Mouse (Mus musculus): ENCODE measurements around the gene Zbtb3. TPM values are rescaled to one million over a fixed set of nuclear protein-coding genes. Genes with fewer than 3 reads are reported as not detected.

Zbtb3 gene
- total and polyA plus RNA-seq, 3 experiments: 1.2 to 2.5 (median 2.2) TPM

- TF ChIP-seq CHD1 (IDR thresholded peaks at IDR 0.05; ENCODE audit: low read depth, low read length) (no peak), CHD2 (IDR thresholded peaks at IDR 0.05; ENCODE audit: low read length) (peak; percentile 65; the same call in 1 of the 2 replicates), MAFK (IDR thresholded peaks at IDR 0.05; ENCODE audit: insufficient replicate concordance, low read length) (no peak), ETS1 (conservative IDR thresholded peaks at IDR 0.05; ENCODE audit: low read depth, low read length) (peak; percentile 99), POLR2A (IDR thresholded peaks at IDR 0.05; ENCODE audit: low read depth, low read length) (peak; percentile 95), SIN3A (IDR thresholded peaks at IDR 0.05; ENCODE audit: low read length) (peak; percentile 94), ZNF384 (IDR thresholded peaks at IDR 0.05; ENCODE audit: low read depth, low read length) (no peak), SMC3 (IDR thresholded peaks at IDR 0.05; ENCODE audit: low read depth, low read length) (no peak), USF2 (conservative IDR thresholded peaks at IDR 0.05; ENCODE audit: low read depth, low read length) (0 out of 2 replicates have a peak, but pooled peaks have one; percentile 8), TBP (conservative IDR thresholded peaks at IDR 0.05; ENCODE audit: low read depth, low read length) (peak; percentile 97), CTCF (conservative IDR thresholded peaks at IDR 0.05 in 1 of 2, IDR thresholded peaks at IDR 0.05 in 1 of 2; ENCODE audit: low read depth in 2 of 2, low read length in 2 of 2) (no peak), HCFC1 (IDR thresholded peaks at IDR 0.05; ENCODE audit: low read depth, low read length) (peak; percentile 81), MEF2A (IDR thresholded peaks at IDR 0.05; ENCODE audit: borderline replicate concordance, low read depth, low read length) (peak; percentile 93)
Measured at GRCm38 (mm10) chr19:8798264-8798946, 4.0 kb upstream of the Zbtb3 start, which contains the start of gene Polr2g (continued).

GRCm38 (mm10) chr19:8798947-8799315 is 3.4 kb upstream of the Zbtb3 start:
- peaks cover 16 to 30% of the 10 kb centered on the region in 2 experiments for H3K36me3 ChIP-seq (replicated peaks in 1 of 2; ENCODE audit: control insufficient read depth in 1 of 2, insufficient read depth in 1 of 2, low read length in 1 of 2)
- H3K4me1 ChIP-seq (ENCODE audit: control insufficient read depth in 1 of 2, insufficient read depth in 2 of 2): peaks cover 7 to 26% of the 10 kb centered on the region in 2 experiments
- H3K9me3 ChIP-seq (replicated peaks; ENCODE audit: low read length): peaks cover 5% of the 10 kb centered on the region
- peaks cover 32% of the 10 kb centered on the region for H3K79me2 ChIP-seq (replicated peaks; ENCODE audit: control insufficient read depth, extremely low read depth, insufficient read depth, poor library complexity, severe bottlenecking)
- no peak for DNase-seq (ENCODE audit: extremely low read depth)
- H3K4me3 ChIP-seq (replicated peaks in 1 of 3; ENCODE audit: low read depth in 2 of 3, low read length in 2 of 3, poor library complexity in 1 of 3): peak overlapping the region in 1 of 3 experiments; percentile 37
- peak overlapping the region; percentile 23; the same call in 1 of the 2 replicates for H3K4me2 ChIP-seq (ENCODE audit: insufficient read depth, low read depth, poor library complexity, severe bottlenecking)
- no peak overlapping the region for H3K9ac ChIP-seq (ENCODE audit: insufficient read depth, low read depth)
- dilution Hi-C loops (cut with MboI; ENCODE audit: extremely low pct_ligation_motif_present, extremely low pct_unique_long_range_greater_than_20kb, low sequenced_read_pairs): no loop called here
- no peaks in the 10 kb centered on the region for H3K27me3 ChIP-seq (replicated peaks)
- peak overlapping the region; percentile 54 for H3K27ac ChIP-seq (ENCODE audit: insufficient read depth, low read depth)
- 0 out of 2 replicates have a peak, but pooled peaks have one; percentile 4 for TF ChIP-seq JUND (conservative IDR thresholded peaks at IDR 0.05; ENCODE audit: low read depth, low read length)
- TF ChIP-seq POLR2A (IDR thresholded peaks at IDR 0.05; ENCODE audit: low read depth, low read length): no peak
- no peak for TF ChIP-seq ZMIZ1 (IDR thresholded peaks at IDR 0.05; ENCODE audit: low read depth, low read length)
- TF ChIP-seq SIN3A (IDR thresholded peaks at IDR 0.05; ENCODE audit: low read length): no peak
- TF ChIP-seq MAFK (IDR thresholded peaks at IDR 0.05; ENCODE audit: insufficient replicate concordance, low read length): no peak
- TF ChIP-seq MYC (IDR thresholded peaks at IDR 0.05; ENCODE audit: low read depth, low read length): peak; percentile 4; the same call in 1 of the 2 replicates
- no peak for TF ChIP-seq UBTF (IDR thresholded peaks at IDR 0.05; ENCODE audit: low read depth, low read length)
- TF ChIP-seq SMC3 (IDR thresholded peaks at IDR 0.05; ENCODE audit: low read depth, low read length): no peak
- no peak for TF ChIP-seq USF2 (conservative IDR thresholded peaks at IDR 0.05; ENCODE audit: low read depth, low read length)
- TF ChIP-seq RCOR1 (conservative IDR thresholded peaks at IDR 0.05; ENCODE audit: low read depth, low read length): no peak
- TF ChIP-seq KAT2A (IDR thresholded peaks at IDR 0.05; ENCODE audit: insufficient replicate concordance, low read length): no peak
- TF ChIP-seq MAZ (IDR thresholded peaks at IDR 0.05; ENCODE audit: low read depth, low read length): no peak
- peak; percentile 34; the same call in 1 of the 2 replicates for TF ChIP-seq ZNF384 (IDR thresholded peaks at IDR 0.05; ENCODE audit: low read depth, low read length)
- TF ChIP-seq MXI1 (IDR thresholded peaks at IDR 0.05; ENCODE audit: low read depth, low read length): no peak
- TF ChIP-seq NRF1 (IDR thresholded peaks at IDR 0.05; ENCODE audit: low read depth, low read length): no peak
- TF ChIP-seq PAX5 (IDR thresholded peaks at IDR 0.05; ENCODE audit: low read length): no peak
- TF ChIP-seq ZKSCAN1 (IDR thresholded peaks at IDR 0.05; ENCODE audit: borderline replicate concordance, low read depth, low read length): no peak
- TF ChIP-seq RAD21 (IDR thresholded peaks at IDR 0.05; ENCODE audit: low read depth, low read length): no peak
- no peak for TF ChIP-seq ETS1 (conservative IDR thresholded peaks at IDR 0.05; ENCODE audit: low read depth, low read length)
- TF ChIP-seq EP300 (IDR thresholded peaks at IDR 0.05; ENCODE audit: low read length): 0 out of 2 replicates have a peak, but pooled peaks have one; percentile 0
- TF ChIP-seq GABPA (IDR thresholded peaks at IDR 0.05; ENCODE audit: insufficient replicate concordance, low read depth, low read length): no peak
- TF ChIP-seq CTCF (conservative IDR thresholded peaks at IDR 0.05 in 1 of 2, IDR thresholded peaks at IDR 0.05 in 1 of 2; ENCODE audit: low read depth in 2 of 2, low read length in 2 of 2): peak in 1 of 2 experiments; percentile 16; a peak in 1 of 4 replicates
- TF ChIP-seq NELFE (IDR thresholded peaks at IDR 0.05; ENCODE audit: low read depth, low read length): no peak
- TF ChIP-seq POLR2AphosphoS2 (IDR thresholded peaks at IDR 0.05; ENCODE audit: low read depth, low read length): no peak
- no peak for TF ChIP-seq TBP (conservative IDR thresholded peaks at IDR 0.05; ENCODE audit: low read depth, low read length)
- TF ChIP-seq CHD2 (IDR thresholded peaks at IDR 0.05; ENCODE audit: low read length): no peak
- TF ChIP-seq USF1 (IDR thresholded peaks at IDR 0.05; ENCODE audit: low read depth, low read length): no peak
- no peak for TF ChIP-seq MEF2A (IDR thresholded peaks at IDR 0.05; ENCODE audit: borderline replicate concordance, low read depth, low read length)
- in situ Hi-C loops (cut with MboI; ENCODE audit: low pct_ligation_motif_present, low pct_unique_long_range_greater_than_20kb, low sequenced_read_pairs): no loop called here
